Mouse (Mus musculus): ENCODE measurements around the gene Olfr993.

Olfr993 gene

DNA sequence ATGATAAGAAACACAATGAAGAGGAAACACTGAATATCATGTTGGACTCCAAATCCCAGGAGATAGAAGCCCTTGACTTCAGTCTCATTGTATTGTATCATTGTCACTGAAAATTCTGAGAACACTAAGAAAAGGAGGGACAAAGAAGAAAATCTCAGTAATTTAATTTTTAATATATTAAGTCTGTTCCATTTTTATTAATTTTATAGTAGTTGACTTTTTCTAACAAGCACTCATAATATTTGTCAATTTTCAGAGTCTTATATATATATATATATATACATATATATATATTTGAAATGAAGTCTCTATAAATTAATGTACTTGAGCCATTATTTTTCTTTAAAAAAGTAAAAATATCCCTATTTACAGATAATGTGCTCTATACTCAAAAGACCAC, at the start of gene Olfr993:
Gene Olfr993, minus strand, starts transcription at position 101 of the 400 bp plus-strand sequence.
- DNase-seq (ENCODE audit: low read depth in 1 of 2, low spot score in 2 of 2) = no peak

GRCm38 (mm10) chr2:85443539-85443938, 28.9 kb upstream of the Olfr993 start, which contains the start of gene Olfr995:
Gene Olfr995, minus strand, starts transcription at chr2:85443639.
- no peak for DNase-seq (ENCODE audit: low read depth in 1 of 2, low spot score in 2 of 2)

GRCm38 (mm10) chr2:85442546-85442945, 27.9 kb upstream of the Olfr993 start:
- DNase-seq (ENCODE audit: low read depth in 1 of 2, low spot score in 2 of 2) = no peak

DNA sequence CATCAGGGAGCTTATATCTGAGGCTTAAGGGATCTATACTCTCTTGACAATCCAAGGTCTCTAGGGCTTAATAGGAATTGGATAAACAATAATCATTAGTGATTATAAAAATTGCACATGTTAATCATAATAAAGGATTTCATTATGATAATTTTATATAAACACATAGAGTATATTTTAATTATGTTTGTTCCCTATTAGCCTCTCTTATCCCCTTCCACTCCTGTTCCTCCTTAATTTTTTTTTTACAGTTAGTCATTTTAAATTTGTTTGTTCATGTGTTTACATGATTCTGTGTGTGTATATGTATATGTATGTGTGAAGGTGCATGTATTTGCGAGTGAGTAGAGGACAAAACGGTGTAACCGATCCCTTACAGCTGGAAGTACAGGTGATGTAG, 21.7 kb upstream of the Olfr993 start, which contains the start of gene Olfr994:
Gene Olfr994, minus strand, starts transcription at position 101 of the 400 bp plus-strand sequence.
- DNase-seq (ENCODE audit: low read depth in 1 of 2, low spot score in 2 of 2) = no peak

DNA sequence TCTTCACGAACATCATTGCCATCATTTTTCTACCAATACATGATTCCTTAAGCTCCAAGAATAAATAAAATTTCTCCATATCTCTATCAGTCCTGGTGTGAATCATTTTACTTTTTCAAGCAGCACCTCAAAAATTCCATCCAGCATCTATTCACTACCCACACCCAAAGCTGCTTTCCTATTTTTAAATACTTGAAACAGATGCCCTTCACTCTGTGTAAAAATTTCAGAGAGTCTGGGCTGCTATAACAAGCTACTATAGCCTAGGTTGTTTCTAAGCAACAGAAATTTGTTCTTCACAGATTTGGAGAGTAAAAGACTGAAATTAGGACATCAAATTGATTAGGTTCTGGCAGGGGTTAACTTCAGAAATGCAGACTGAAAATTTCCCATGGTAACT, 11.2 kb upstream of the Olfr993 start:
- no peak for DNase-seq (ENCODE audit: low read depth in 1 of 2, low spot score in 2 of 2)

DNA sequence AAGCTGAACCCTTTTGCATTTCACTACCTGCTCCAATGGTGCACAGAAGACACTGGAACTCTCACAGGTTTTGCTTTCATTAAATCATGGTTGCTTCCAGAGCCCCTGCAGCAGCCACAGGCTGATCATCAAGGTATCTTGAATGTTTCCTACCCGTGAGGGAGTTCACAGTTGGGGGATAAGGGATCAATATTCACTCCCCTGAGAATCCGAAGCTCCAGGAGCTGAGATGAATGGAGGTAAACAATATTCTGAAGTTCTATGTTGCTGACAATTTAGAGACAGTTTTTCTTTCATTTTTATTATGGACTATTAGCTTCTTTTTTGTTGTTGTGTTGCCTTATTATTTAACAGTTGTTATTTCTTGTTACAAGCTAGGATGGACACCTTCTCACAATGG, 5.3 kb downstream of the Olfr993 start, which contains the start of gene Olfr992:
Gene Olfr992, minus strand, starts transcription at position 101 of the 400 bp plus-strand sequence.
- no peak for DNase-seq (ENCODE audit: low read depth in 1 of 2, low spot score in 2 of 2)

Measured in monocyte, adult 2 months (primary cell).